Mouse (Mus musculus): ENCODE measurements around the gene Zfp367. TPM values are rescaled to one million over a fixed set of nuclear protein-coding genes. Genes with fewer than 3 reads are reported as not detected.

Gene Zfp367
- total RNA-seq, 1 experiment from 2014 or later: 33.6 TPM

DNA sequence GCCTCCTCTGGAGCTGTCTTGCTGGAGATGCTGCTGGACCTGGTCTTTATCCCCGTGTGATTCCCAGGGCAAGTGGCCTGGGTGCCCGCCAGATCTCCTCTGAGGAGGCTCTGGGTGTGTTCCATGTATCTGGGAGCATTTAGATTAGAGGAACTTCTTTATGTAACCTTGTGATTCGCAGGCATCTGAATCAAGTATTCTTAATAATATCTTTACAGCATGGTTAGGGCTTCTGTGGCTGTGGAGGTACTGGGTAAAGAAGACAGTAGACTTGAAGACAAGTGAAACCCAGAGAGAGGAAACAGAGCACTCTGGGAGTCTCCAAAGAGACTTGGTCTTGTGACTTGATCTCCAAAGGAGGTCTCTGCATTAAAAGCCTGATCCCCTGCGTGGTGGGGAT, 63.9 kb downstream of the Zfp367 start, which contains the start of gene Hsd17b3:
Gene Hsd17b3, minus strand, starts transcription at position 101 of the 400 bp plus-strand sequence.
- no peak for DNase-seq

DNA sequence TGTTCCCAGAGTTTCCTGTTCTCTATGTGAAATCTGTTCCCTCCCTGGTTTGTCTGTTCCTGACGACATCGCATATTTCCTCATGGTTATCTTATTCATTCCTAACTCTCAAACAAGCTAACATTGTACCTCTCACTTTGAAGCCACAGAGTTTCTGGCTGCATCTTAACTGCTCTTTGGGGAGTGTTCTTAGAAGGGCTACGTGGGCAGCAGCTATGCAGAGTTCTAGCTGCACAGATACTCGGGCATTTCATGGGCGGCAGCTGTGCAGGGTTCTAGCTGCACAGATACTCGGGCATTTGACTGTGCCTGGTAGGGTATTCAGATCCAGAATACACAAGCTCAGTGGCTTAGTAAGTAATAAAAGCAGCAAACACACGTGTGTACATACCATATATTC, 64.9 kb downstream of the Zfp367 start:
- DNase-seq: no peak

DNA sequence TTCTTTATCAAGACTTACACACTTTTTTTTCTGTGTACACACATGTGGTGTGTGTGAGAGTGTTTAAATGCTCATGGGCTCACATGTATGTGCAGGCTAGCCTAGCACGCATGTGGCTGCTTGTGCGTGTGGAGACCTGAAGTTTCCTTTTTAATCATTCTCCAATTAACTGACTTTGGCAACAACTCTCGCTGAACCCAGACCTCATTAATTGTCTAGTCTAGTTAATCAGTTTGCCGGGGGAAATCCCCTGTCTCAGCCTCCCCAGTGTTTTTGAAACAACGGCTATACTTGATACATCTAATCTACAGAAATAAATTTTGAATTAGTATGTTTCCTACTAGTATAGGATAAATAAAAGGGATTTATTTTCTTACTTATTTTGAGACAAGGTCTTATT, 67.0 kb downstream of the Zfp367 start:
- DNase-seq: no peak

DNA sequence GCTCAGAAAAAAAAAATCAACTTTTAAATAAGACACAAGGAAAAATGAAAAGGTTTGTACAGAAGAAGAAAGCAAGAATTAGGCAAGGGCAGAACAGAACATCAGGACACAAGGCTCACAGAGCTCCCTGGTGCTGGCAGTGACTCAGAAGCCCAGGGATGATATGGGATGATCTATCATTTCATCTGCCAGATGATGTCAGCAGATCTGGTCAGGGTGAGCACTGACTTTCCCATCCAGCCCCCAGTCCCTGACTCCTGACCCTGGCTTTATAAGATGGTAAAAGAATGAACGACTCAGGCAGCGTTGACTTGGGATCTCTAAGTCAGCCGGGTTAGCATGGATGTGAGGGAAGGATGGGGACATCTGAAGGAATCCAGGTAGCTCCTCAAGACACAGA, 69.7 kb downstream of the Zfp367 start:
- peak; percentile 31 for DNase-seq

Other genes with a start within 250 kb of the Zfp367 start
- 1.2 TPM in 1 of 2 replicates, not detected in the other for gene Hsd17b3, start 64.0 kb downstream of the Zfp367 start, total RNA-seq (2021)
- 7.5 and 9.0 TPM in 2 replicates for gene Slc35d2, start 23.8 kb downstream of the Zfp367 start, total RNA-seq (2021)
- gene Habp4, start 8.6 kb upstream of the Zfp367 start, total RNA-seq (2021): 30.9 and 34.2 TPM in 2 replicates
- gene Cdc14b, start 122.1 kb upstream of the Zfp367 start, total RNA-seq (2021): 9.7 and 10.2 TPM in 2 replicates
- gene Aaed1, start 159.5 kb upstream of the Zfp367 start, total RNA-seq (2021): 47.8 and 54.8 TPM in 2 replicates
- gene Ctsl, start 217.7 kb upstream of the Zfp367 start, total RNA-seq (2021): 784 and 797 TPM in 2 replicates

Measured in adrenal gland, postnatal 25 days (tissue).